Mouse (Mus musculus) intestine, postnatal 0 days (tissue): ENCODE data around the gene Rbm44. TPM values are rescaled to one million over a fixed set of nuclear protein-coding genes. Genes with fewer than 3 reads are reported as not detected.

Experiments used
- ATAC-seq: fragments of 200-750 bp; cut with Nextera tagmentation; 2 replicates; pipeline ENCODE4 v1.8.0; 2017; ENCODE audit warnings: mild to moderate bottlenecking, moderate TSS enrichment, moderate library complexity
- H3K27ac ChIP-seq: fragments of 300-500 bp; sonication (generic); 2 replicates; pipeline ENCODE4 v1.5.1; 2014; ENCODE audit warnings: mild to moderate bottlenecking, low read depth, low read length, moderate library complexity
- H3K27me3 ChIP-seq: fragments of 300-500 bp; sonication (generic); replicated peaks from 2 replicates; pipeline ENCODE4 v1.6.1; 2014; ENCODE audit warnings: low read length, mixed read lengths; ENCODE audit not compliant: control insufficient read depth, insufficient read depth
- H3K36me3 ChIP-seq: fragments of 300-500 bp; sonication (generic); 2 replicates; pipeline ENCODE4 v1.6.1; 2014; ENCODE audit warnings: mild to moderate bottlenecking, moderate library complexity; ENCODE audit not compliant: control insufficient read depth, insufficient read depth
- H3K4me1 ChIP-seq: fragments of 300-500 bp; sonication (generic); replicated peaks from 2 replicates; pipeline ENCODE4 v1.6.1; 2014; ENCODE audit warnings: antibody characterized with exemption, low read length, mixed read lengths; ENCODE audit not compliant: control insufficient read depth, insufficient read depth
- H3K4me2 ChIP-seq: fragments of 300-500 bp; sonication (generic); replicated peaks from 2 replicates; pipeline ENCODE4 v1.6.1; 2014; ENCODE audit warnings: low read depth, mild to moderate bottlenecking, moderate library complexity
- H3K4me3 ChIP-seq: fragments of 300-500 bp; sonication (generic); 2 replicates; pipeline ENCODE4 v1.5.1; 2014; ENCODE audit warnings: low read depth, low read length
- H3K9ac ChIP-seq: fragments of 300-500 bp; sonication (generic); 2 replicates; pipeline ENCODE4 v1.6.1; 2014; ENCODE audit warnings: mild to moderate bottlenecking, low read depth, low read length
- H3K9me3 ChIP-seq: fragments of 300-500 bp; sonication (generic); 2 replicates; pipeline ENCODE4 v1.6.1; 2016; ENCODE audit warnings: mixed run types; ENCODE audit not compliant: control insufficient read depth
- CTCF ChIP-seq: sonication (generic); IDR thresholded peaks from 2 replicates; pipeline ENCODE4 v1.5.1; 2016; ENCODE audit warnings: low read depth, mild to moderate bottlenecking, control low read depth, antibody characterized with exemption, moderate library complexity
- WGBS: fragments of 180-500 bp; shearing (Covaris S2); extraction: QIAGEN DNeasy Blood & Tissue Kit; methylation state at CpG from one replicate; pipeline ENCODE4 v1.1.7; 2014; 5-methylcytosine and 5-hydroxymethylcytosine counted together
- polyA plus RNA-seq: library from polyadenylated mRNA; unstranded; fragments of >200 nt; fragmentation: Nextera tagmentation; extraction: Ambion mirVana; gene quantifications from 2 replicates; pipeline ENCODE4 v1.2.1, GENCODE M21; 2015

Rbm44 gene
- 0.13 and 0.52 TPM in 2 replicates for polyA plus RNA-seq

DNA sequence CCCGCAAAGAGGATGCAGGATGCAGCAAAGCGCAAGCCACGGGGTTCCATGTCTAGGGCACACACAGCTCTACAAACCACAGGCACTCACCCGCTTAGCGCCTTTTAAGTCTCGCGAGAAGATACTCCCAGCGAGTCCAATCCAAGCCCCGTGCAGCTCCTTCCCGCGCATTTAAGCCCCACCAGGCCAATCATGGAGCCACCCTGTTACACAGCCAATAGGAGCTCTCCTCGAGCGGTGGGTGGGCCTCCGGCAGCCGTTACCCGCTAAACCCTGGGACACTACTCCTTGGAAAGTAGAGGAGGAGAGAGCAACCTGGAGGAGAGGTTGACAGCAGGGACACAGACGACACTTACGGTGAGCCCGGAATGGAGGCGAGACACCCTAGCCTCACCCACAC is at the start of gene Rbm44:
Gene Rbm44 (plus strand): TSS at position 277 of the 400 bp plus-strand sequence.
- WGBS: 65% methylated on average over 20 of the region's 20 CpGs
- no peaks in the 10 kb centered on the region for H3K9me3 ChIP-seq
- H3K27me3 ChIP-seq: no peaks in the 10 kb centered on the region
- no peak within 1 kb of the TSS for H3K4me2 ChIP-seq
- ATAC-seq: no peak; the same call in 1 of the 2 replicates
- no peaks in the 10 kb centered on the region for H3K4me1 ChIP-seq
- no peak within 1 kb of the TSS for H3K9ac ChIP-seq
- no peak within 1 kb of the TSS for H3K4me3 ChIP-seq
- TF ChIP-seq CTCF: no peak
- no peaks in the 10 kb centered on the region for H3K36me3 ChIP-seq
- H3K27ac ChIP-seq: no peak within 1 kb of the TSS

DNA sequence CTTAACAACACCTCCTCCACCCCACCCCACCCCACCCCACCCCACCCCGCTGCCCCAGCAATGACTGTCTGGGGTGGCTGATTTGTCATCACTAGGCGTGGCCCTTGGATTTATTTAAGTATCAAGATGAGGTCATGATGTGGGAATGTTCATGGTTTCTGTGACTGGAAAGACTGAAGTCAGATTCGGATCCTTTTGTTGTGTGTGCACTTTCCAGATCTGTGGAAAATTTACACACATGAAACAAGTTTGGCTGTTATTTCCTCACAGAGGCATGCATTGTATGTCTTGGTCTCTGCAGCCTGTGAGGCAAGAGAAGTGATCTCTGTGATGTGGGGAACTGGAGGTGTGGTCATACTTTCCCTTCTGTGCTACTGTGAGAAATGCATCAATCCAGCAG is 49.6 kb upstream of the Rbm44 start:
- H3K4me2 ChIP-seq: no peak overlapping the region
- H3K9ac ChIP-seq: no peak overlapping the region
- 47% methylated on average over 3 of the region's 3 CpGs for WGBS
- no peak for ATAC-seq
- peaks cover 5% of the 10 kb centered on the region; the same call in 1 of the 2 replicates for H3K36me3 ChIP-seq
- no peak for TF ChIP-seq CTCF
- H3K27me3 ChIP-seq: no peaks in the 10 kb centered on the region
- no peaks in the 10 kb centered on the region for H3K4me1 ChIP-seq
- H3K9me3 ChIP-seq: no peaks in the 10 kb centered on the region
- H3K27ac ChIP-seq: no peak overlapping the region
- H3K4me3 ChIP-seq: no peak overlapping the region

DNA sequence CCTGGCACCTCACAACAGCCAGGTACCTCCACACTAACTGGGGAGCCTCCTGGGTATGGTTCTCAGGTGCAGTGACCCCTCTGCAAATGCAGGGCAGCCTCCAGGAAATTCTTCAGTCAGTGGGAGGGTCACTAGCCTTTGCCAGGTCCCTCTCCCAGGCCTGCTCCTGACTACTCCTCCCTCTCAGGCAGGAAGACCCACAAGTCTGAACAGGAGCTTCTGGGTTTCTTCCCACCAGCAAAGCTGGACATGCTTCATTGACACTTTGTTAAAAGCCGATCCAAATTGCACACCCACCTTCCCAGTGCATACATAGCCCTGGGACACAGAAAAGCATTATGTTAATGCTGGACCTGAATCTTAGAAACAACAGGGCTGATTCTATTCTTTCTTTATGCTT is 49.0 kb upstream of the Rbm44 start:
- H3K4me3 ChIP-seq: no peak overlapping the region
- H3K27me3 ChIP-seq: no peaks in the 10 kb centered on the region
- WGBS: 59% methylated on average over 1 of the region's 1 CpGs
- H3K27ac ChIP-seq: no peak overlapping the region
- no peak overlapping the region for H3K4me2 ChIP-seq
- peaks cover 11% of the 10 kb centered on the region; the same call in 1 of the 2 replicates for H3K36me3 ChIP-seq
- no peaks in the 10 kb centered on the region for H3K4me1 ChIP-seq
- ATAC-seq: no peak
- no peaks in the 10 kb centered on the region for H3K9me3 ChIP-seq
- no peak for TF ChIP-seq CTCF
- H3K9ac ChIP-seq: no peak overlapping the region

DNA sequence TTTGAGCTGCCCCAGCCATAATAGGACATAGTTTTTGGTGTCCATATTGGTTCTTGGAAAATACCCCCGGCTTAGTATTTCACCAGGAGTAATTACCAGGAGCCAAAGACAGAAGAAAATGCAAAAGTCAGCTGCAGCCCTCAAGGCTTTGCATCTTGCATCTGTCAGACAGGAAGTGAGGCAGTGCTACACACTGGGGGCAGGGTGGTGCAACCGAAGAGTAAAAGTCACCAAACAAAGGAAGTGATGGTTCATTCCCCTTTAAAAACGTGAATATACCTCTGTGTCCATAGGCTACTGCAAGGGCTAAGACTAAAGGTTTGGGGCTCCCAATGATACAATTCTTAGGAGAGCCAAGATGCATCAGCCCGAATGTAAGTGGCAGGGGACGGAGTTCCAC is 48.4 kb upstream of the Rbm44 start:
- 66% methylated on average over 5 of the region's 5 CpGs for WGBS
- TF ChIP-seq CTCF: no peak
- no peak overlapping the region for H3K4me3 ChIP-seq
- H3K27me3 ChIP-seq: no peaks in the 10 kb centered on the region
- no peak overlapping the region for H3K4me2 ChIP-seq
- H3K36me3 ChIP-seq: peaks cover 17% of the 10 kb centered on the region
- H3K4me1 ChIP-seq: no peaks in the 10 kb centered on the region
- no peak overlapping the region for H3K9ac ChIP-seq
- H3K27ac ChIP-seq: no peak overlapping the region
- no peak for ATAC-seq
- no peaks in the 10 kb centered on the region for H3K9me3 ChIP-seq

DNA sequence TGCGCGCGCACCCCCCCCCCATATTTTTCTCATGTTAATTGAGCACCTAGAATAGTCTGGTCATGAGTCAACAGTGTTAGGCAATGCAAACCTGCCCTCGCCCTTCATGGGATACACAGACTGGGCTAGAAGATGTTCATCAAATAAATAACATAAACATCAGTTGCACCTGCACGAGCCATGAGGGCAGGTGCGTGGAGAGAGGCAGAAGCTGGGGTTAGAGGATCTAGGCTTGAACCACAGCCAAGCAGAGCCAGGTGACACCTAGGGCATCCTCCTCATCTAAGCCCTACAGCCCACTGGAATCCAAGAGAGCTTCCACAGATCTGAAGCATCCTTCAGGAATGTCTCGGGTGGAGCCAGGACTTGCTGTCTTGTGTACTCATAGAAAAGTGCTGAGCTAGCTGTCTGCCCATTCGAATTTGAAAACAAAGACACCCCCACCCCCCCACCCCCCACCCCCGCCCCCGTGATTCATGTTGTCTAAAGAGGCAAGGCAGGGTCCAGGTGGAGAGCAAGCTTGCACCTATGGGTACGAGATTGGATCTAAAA is 47.5 kb upstream of the Rbm44 start:
- Histone ChIP-seq H3K4me2 (no peak overlapping the region), H3K9me3 (no peaks in the 10 kb centered on the region), H3K4me1 (no peaks in the 10 kb centered on the region), H3K27ac (no peak overlapping the region), H3K36me3 (peaks cover 20% of the 10 kb centered on the region), H3K4me3 (no peak overlapping the region), H3K9ac (no peak overlapping the region), H3K27me3 (no peaks in the 10 kb centered on the region)
- ATAC-seq: no peak
- TF ChIP-seq CTCF: no peak
- WGBS: 89% methylated on average over 11 of the region's 11 CpGs

DNA sequence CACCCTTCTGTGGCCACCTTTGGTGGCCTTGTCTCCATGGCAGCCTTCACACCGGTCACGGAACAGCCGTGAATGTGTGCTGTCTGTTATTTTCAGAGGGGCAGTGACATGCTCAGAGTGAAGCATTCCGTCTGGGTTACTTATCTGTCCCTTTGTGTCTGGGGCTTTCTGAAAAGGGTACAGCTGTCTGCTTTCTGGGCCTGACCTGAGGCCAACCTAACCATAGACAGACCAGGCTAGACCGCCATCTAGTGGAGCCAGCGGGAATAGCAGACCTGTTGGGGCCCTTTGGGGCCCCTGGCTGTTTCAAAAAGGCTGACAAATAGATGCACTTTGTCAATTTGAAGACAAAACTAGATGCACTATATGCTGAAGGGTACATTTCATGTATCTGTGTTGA is 46.0 kb upstream of the Rbm44 start:
- no peak overlapping the region for H3K4me2 ChIP-seq
- no peak overlapping the region for H3K27ac ChIP-seq
- H3K9me3 ChIP-seq: no peaks in the 10 kb centered on the region
- H3K4me3 ChIP-seq: no peak overlapping the region
- H3K9ac ChIP-seq: no peak overlapping the region
- H3K27me3 ChIP-seq: no peaks in the 10 kb centered on the region
- no peaks in the 10 kb centered on the region for H3K4me1 ChIP-seq
- 15% methylated on average over 6 of the region's 6 CpGs for WGBS
- H3K36me3 ChIP-seq: peaks cover 34% of the 10 kb centered on the region
- peak; percentile 40; the same call in 1 of the 2 replicates for ATAC-seq
- TF ChIP-seq CTCF: peak; percentile 89
